Mouse (Mus musculus): ENCODE measurements at regions not wholly inside any gene's neighbourhood (a gene's known extent, or its start where the extent isn't known, plus 50 kb on each side); places are given as distances from the start of the nearest gene placed in this dataset.
"Not testable (repeated sequence)": the region's sequence is repeated elsewhere in the genome, so short reads cannot be mapped to it uniquely, and the experiment has no call there.

DNA sequence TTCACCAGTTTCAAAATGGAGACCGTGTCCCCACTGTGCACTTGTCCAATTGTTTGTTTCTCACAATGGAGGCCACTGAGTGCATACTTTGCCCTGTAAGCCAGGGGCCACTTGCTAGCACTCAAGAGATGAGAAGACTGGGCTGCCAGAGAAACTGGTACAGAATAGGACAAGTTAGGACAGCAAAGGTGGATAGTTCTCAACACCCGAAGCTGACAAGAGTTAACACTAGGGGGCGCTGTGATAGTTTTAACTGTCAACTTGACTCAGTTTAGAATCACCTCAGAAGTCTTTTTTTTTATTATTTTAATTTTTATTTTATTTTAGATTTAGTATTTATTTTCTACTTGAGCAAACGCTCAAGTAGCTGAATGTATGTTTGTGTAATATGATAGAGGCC is 188.2 kb upstream of the Asap2 start:
- not testable (repeated sequence) for DNase-seq (ENCODE audit: low spot score in 2 of 2)

GRCm38 (mm10) chr12:20805466-20805865 is 184.8 kb upstream of the Asap2 start:
- not testable (repeated sequence) for DNase-seq (ENCODE audit: low spot score in 2 of 2)

DNA sequence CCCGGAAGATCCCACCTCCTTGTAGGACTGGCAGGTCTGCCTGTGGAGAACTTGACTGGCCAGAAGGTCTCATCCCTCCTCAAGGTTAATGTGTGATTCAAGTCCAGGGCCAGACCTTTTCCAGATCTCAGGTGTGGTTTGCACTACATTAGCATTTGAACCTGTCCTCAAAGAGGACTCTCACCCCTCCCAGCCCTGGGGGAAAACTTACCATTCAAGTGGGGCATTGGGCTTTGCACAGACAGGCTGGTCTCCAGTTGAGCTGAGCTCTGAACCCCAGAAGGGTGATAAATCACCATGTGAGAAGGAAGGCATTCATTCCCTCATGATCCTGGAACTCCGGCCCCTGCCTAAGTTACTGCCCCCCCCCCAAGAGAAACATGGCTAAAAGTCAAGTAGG is 183.6 kb upstream of the Asap2 start:
- DNase-seq (ENCODE audit: low spot score in 2 of 2) = no peak

- DNase-seq (ENCODE audit: low spot score in 2 of 2) = not testable (repeated sequence)
These were observed 176.4 kb upstream of the Asap2 start for GRCm38 (mm10) chr12:20813836-20814235.

DNA sequence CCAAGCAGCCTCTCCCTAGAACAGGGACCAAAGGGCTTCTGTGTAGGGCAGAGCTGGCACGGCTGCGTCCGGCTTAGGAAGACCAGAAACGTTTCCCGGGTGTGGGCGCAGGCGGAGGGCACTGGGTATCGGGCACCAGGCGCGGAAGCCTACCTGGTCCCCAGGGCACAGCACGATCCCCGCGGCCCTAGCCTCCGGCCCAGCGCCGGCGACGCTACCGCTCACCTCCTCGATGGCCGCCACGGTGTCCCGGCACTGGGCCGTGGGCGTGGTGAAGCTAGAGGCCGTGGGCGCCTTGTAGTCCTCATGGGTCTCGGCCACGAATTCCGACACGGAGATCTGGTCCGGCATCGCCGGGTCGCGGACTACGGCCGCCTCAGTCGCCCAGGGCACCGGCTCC is 175.1 kb upstream of the Asap2 start:
- DNase-seq (ENCODE audit: low spot score in 2 of 2) = not testable (repeated sequence)

- peak in 1 of 2 experiments; percentile 12 for DNase-seq (ENCODE audit: low spot score in 2 of 2)
These were observed 174.7 kb upstream of the Asap2 start for GRCm38 (mm10) chr12:20815599-20815998.

- not testable (repeated sequence) for DNase-seq (ENCODE audit: low spot score in 2 of 2)
These were observed 146.5 kb upstream of the Asap2 start for GRCm38 (mm10) chr12:20843661-20844320.

GRCm38 (mm10) chr12:20844873-20845272 is 145.4 kb upstream of the Asap2 start:
- peak in 1 of 2 experiments; percentile 4 for DNase-seq (ENCODE audit: low spot score in 2 of 2)

GRCm38 (mm10) chr12:20845297-20845696 is 145.0 kb upstream of the Asap2 start:
- DNase-seq (ENCODE audit: low spot score in 2 of 2) = no peak

DNA sequence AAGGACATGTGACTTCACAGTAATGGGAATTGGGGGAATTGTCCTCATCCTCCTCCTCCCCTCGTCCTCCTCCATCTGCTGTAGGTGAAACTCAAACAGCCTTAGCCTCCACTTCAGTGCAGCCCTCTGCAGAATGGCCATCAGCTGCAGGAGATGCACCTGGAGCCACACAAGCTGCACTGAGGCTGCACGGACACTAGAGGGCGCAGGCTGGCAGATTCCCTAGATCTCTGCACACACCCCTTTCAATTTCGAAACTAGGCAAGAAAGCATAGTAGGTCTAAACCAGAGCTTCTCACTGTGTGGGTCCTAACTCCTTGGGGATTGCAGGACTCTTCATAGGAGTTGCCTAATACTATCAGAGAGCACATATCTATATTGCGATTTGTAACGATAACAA is 106.2 kb upstream of the Asap2 start:
- not testable (repeated sequence) for DNase-seq (ENCODE audit: low spot score in 2 of 2)

- DNase-seq (ENCODE audit: low spot score in 2 of 2) = peak in 1 of 2 experiments; percentile 61
These were observed 69.4 kb upstream of the Asap2 start for GRCm38 (mm10) chr12:20920653-20921397.

DNA sequence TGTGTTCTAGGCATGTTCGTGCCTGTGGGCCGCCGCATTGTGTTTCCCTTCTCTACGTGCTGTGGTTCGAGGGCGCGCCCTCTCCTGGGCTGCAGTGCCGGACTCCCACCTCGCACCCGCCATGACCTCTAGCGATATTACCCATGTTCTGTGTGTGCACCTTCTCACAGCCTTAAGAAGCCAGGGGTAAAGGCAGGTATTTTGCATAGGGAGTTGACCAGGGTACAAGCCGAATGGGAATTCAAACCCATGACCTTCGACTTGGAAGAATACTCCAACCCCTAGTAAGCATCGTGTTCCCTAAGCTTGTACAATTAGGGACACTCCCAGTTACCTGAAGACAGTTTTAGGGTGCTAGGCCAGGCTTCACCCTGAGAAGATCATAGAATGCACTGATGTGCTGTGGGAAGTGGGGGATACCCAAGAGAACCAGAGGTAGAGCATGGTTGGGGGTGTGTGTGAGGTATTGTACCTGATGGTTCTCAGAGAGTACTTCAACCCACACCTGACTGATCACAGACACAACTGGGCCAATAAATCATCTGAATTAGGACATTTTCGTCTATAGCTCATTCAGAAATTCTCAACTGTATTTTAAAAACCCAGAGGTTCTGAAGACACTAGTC is 68.7 kb upstream of the Asap2 start:
- not testable (repeated sequence) for DNase-seq (ENCODE audit: low spot score in 2 of 2)

DNA sequence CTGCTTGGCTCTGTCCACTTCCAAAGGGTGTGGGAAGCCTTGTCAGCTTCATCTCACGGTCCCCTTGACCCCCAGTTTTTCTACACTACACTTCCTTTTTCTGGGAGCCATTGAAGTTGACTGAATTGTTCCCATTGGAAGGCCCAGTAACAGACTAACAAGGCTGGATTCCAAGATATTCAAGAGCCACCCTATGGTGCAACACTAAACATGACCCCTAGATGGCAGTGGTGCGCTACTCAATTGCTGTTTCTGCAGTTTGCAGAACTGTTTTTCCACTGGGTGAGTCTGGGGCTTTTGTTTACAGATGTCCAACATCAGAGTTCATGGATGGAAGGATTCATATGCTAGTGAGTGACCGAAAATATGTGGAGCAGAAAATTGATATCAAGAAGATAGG is 61.3 kb upstream of the Asap2 start:
- peak in 1 of 2 experiments; percentile 48 for DNase-seq (ENCODE audit: low spot score in 2 of 2)
